Mouse (Mus musculus) heart, adult 2 months (tissue): ENCODE measurements at regions not wholly inside any gene's neighbourhood (a gene's known extent, or its start where the extent isn't known, plus 50 kb on each side); places are given as distances from the start of the nearest gene placed in this dataset.
A peak's percentile ranks its signal among the peaks of the same experiment; 100 is the strongest.
"Not testable (repeated sequence)": the region's sequence is repeated elsewhere in the genome, so short reads cannot be mapped to it uniquely, and the experiment has no call there.

ENCODE experiments used
- DNase-seq, 2 experiments: peaks; one replicate each; pipeline ENCODE4 v3.0.0; 2021
- H3K27ac ChIP-seq: fragments of 200-600 bp; 2 replicates; pipeline ENCODE4 v1.8.1; 2022
- H3K27me3 ChIP-seq: fragments of 200-500 bp; 2 replicates; pipeline ENCODE4 v1.6.1; 2012; ENCODE audit warnings: mild to moderate bottlenecking, low read length, inconsistent platforms, mixed read lengths; ENCODE audit not compliant: control insufficient read depth, insufficient read depth
- H3K36me3 ChIP-seq: fragments of 200-500 bp; 2 replicates; pipeline ENCODE4 v1.6.1; 2012; ENCODE audit warnings: low read length, inconsistent platforms; ENCODE audit not compliant: control insufficient read depth, insufficient read depth
- H3K4me1 ChIP-seq: fragments of 200-500 bp; 2 replicates; pipeline ENCODE4 v1.6.1; 2011; ENCODE audit warnings: low read length; ENCODE audit not compliant: control insufficient read depth, insufficient read depth
- H3K4me3 ChIP-seq: fragments of 200-600 bp; 2 replicates; pipeline ENCODE4 v1.8.1; 2022
- H3K79me2 ChIP-seq: fragments of 200-500 bp; replicated peaks from 2 replicates; pipeline ENCODE4 v1.6.1; 2012; ENCODE audit warnings: mild to moderate bottlenecking, inconsistent platforms, low read length, moderate library complexity, mixed read lengths; ENCODE audit not compliant: control insufficient read depth, insufficient read depth
- H3K9ac ChIP-seq: fragments of 200-500 bp; 2 replicates; pipeline ENCODE4 v1.6.1; 2012; ENCODE audit warnings: low read depth, mild to moderate bottlenecking, control low read depth, inconsistent platforms, low read length, mixed read lengths
- CTCF ChIP-seq: fragments of 200-600 bp; IDR thresholded peaks from 2 replicates; pipeline ENCODE4 v1.8.1; 2022; ENCODE audit warnings: antibody characterized with exemption, mild to moderate bottlenecking, moderate library complexity
- EP300 ChIP-seq: fragments of 200-500 bp; IDR thresholded peaks from 2 replicates; pipeline ENCODE4 v1.6.1; 2011; ENCODE audit warnings: low read depth, low read length, control low read depth; ENCODE audit not compliant: insufficient read depth
- POLR2A ChIP-seq: fragments of 200-500 bp; IDR thresholded peaks from 2 replicates; pipeline ENCODE4 v1.6.1; 2011; ENCODE audit warnings: mild to moderate bottlenecking, low read depth, low read length, control low read depth; ENCODE audit not compliant: insufficient read depth
- WGBS: fragments of 180-500 bp; shearing (Covaris S2); methylation state at CpG from one replicate; pipeline ENCODE4 v1.1.7; 2018; 5-methylcytosine and 5-hydroxymethylcytosine counted together
- intact Hi-C: fragments of 180-260 bp; cut with DNase I; formaldehyde crosslinking; loops from one replicate; pipeline ENCODE4 v1.15.1; 2025

GRCm38 (mm10) chrX:35791273-35791672 is 97.4 kb upstream of the Dock11 start:
- H3K4me1 ChIP-seq = no peaks in the 10 kb centered on the region
- H3K27ac ChIP-seq = no peak overlapping the region
- no peak for DNase-seq
- H3K79me2 ChIP-seq = no peaks in the 10 kb centered on the region
- TF ChIP-seq EP300 (no peak), CTCF (no peak), POLR2A (no peak)
- H3K27me3 ChIP-seq = no peaks in the 10 kb centered on the region
- H3K36me3 ChIP-seq = no peaks in the 10 kb centered on the region
- WGBS = 64% methylated on average over 1 of the region's 1 CpGs
- no peak overlapping the region for H3K9ac ChIP-seq
- no peak overlapping the region for H3K4me3 ChIP-seq
- intact Hi-C loops = no loop called here

- WGBS = 49% methylated on average over 2 of the region's 2 CpGs
- intact Hi-C loops = no loop called here
- no peak for TF ChIP-seq POLR2A
- TF ChIP-seq CTCF = peak; percentile 58
- no peak for TF ChIP-seq EP300
- Histone ChIP-seq H3K4me3 (no peak overlapping the region), H3K79me2 (no peaks in the 10 kb centered on the region), H3K27ac (no peak overlapping the region), H3K9ac (no peak overlapping the region), H3K27me3 (no peaks in the 10 kb centered on the region), H3K4me1 (no peaks in the 10 kb centered on the region), H3K36me3 (no peaks in the 10 kb centered on the region)
- peak in 1 of 2 experiments; percentile 25 for DNase-seq
These were observed 75.4 kb upstream of the Dock11 start for GRCm38 (mm10) chrX:35813206-35813605.

- peak in 1 of 2 experiments; percentile 7 for DNase-seq
- not testable (repeated sequence) for H3K27ac ChIP-seq, H3K79me2 ChIP-seq, H3K4me3 ChIP-seq, H3K27me3 ChIP-seq, H3K9ac ChIP-seq, H3K4me1 ChIP-seq, H3K36me3 ChIP-seq
- 10% methylated on average over 2 of the region's 2 CpGs for WGBS
- peak; percentile 63 for TF ChIP-seq CTCF
- intact Hi-C loops = loop anchor here (10.0 kb wide), 1 partner anchor 350 kb away; no protein-coding TSS in a partner anchor
These were observed 54.2 kb upstream of the Dock11 start for GRCm38 (mm10) chrX:35834411-35834810.

- no peak for DNase-seq
- Histone ChIP-seq H3K27me3 (no peaks in the 10 kb centered on the region), H3K27ac (no peak overlapping the region), H3K79me2 (no peaks in the 10 kb centered on the region), H3K36me3 (no peaks in the 10 kb centered on the region), H3K9ac (no peak overlapping the region), H3K4me1 (no peaks in the 10 kb centered on the region), H3K4me3 (no peak overlapping the region)
- WGBS = 37% methylated on average over 1 of the region's 1 CpGs
- intact Hi-C loops = loop anchor here (10.0 kb wide), 1 partner anchor 347 kb away; no protein-coding TSS in a partner anchor
- no peak for TF ChIP-seq EP300
- no peak for TF ChIP-seq CTCF
- no peak for TF ChIP-seq POLR2A
These were observed 50.6 kb upstream of the Dock11 start for GRCm38 (mm10) chrX:35838064-35838463.
